Mouse (Mus musculus): ENCODE results near the gene Zbtb44.

DNA sequence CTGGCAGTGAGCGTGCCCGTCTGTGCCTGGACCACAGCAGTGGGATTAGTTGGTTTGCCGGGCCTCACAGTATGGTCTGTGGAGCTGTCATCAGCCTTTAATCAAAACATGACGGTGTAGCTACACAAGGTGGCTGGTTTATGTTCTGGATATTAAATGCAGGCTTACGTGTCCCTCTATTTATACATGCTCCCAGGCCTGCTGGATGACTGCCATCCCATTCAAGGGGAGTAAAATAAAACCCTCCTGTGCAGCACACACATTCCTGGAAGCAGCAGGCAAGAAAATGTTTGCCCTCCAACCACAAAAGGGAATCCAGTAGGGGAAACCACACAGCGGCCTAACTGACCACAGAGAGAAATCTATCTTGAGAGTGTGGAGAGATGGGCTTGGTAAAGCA lies 44.7 kb upstream of the Zbtb44 start:
- no peak for TF ChIP-seq CTCF (IDR thresholded peaks at IDR 0.05; ENCODE audit: control insufficient read depth, insufficient read depth, low read length)
- no peak for TF ChIP-seq POLR2A (IDR thresholded peaks at IDR 0.05; ENCODE audit: borderline replicate concordance, control insufficient read depth, low read depth, low read length)

Measured in bone marrow, adult 2 months (tissue).